Mouse (Mus musculus) gastrocnemius, postnatal 4 days (tissue): Measurements from ENCODE around the gene Galns. TPM values are rescaled to one million over a fixed set of nuclear protein-coding genes. Genes with fewer than 3 reads are reported as not detected.

Experiments used
- DNase-seq, 2 experiments: peaks; one replicate each; pipeline ENCODE4 v3.0.0; 2021 to 2022; ENCODE audit warnings: low spot score in 2 of 2, mixed read lengths in 2 of 2
- total RNA-seq, 2 experiments: library from RNA; stranded (reverse); gene quantifications; 2 replicates each; pipeline ENCODE4 v1.2.3; 2021

Gene Galns
- total RNA-seq, 2 experiments from 2014 or later = 9.7 to 10.3 TPM

DNA sequence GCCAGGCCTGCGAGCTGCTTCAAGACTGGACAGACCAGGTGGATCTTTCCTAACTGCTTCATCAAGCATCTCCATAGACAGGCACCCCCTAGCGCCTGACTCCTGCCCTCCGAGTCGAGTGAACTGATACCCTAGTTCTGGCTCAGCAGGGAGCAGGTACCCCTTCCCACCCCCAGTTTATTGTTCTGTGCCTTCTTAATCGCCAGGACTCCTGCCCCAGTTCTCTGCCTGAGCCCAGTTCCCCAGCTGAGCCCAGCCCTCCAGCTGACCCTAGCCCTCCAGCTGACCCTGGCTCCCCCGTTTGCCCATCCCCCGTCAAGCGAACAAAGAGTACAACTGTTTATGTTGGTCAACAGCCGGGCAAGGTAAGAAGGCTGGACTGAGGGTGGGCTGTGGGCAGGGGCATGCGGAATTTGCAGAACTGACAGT lies 42.4 kb downstream of the Galns start:
- no peak for DNase-seq

DNA sequence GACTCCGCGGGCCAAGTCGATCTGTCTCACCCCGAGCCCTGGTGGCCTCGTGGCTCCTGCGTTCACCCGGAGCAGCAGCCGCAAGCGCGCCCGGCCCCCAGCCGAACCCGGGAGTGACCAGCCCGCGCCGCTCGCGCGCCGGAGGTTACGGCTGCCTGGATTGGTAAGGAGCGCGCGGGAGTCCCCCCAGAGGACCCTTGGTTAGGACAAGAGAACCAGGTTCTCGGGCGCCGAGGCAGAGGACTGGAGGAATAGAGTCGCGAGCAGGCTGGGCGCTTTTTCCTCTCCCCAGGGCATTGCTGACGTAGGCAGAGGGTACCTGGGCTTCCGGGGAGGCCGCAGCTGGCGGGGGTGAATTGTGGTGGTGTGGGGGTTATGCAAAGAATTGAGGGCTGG lies 43.2 kb downstream of the Galns start:
- DNase-seq = no peak

DNA sequence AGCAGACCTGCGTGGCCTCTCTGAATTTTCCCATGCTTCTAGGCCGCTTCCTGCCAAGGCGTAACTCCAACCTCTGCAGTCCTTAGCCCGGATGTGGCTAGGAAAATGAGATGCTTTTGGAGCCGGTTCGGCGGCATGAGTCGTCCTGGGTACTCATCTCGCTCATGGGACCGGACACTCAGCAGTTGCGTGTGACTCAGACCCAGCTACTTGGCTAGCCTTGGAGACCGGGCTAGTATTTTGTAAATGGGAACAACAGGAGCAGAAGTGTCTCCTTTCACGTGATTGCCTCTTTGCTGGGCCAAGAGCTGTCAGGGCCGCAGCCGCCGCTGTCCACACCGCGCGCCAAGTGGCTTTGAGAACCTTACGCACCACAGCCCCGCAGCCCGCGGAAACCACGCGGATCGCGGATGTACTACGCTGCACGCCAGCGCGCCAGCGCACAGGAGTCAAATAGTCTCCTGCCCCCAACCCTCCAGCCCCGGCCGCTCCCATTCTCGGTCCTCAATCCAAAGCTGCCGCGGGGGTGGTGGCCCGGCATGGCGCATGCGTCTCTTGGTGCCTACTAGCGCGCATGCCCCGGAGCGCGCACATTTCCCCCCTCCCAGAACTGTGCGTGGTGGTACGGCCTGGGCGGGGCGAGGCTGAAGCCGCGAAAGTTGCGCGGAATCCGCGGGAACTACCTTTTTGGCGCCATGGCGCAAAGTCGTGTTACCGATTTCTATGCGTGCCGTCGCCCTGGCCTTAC lies 43.7 kb downstream of the Galns start, which contains the start of gene Cdt1:
TSS of gene Cdt1 (plus strand) at position 655 of the 748 bp plus-strand sequence.
- peak; percentile 93 to 96 for DNase-seq

DNA sequence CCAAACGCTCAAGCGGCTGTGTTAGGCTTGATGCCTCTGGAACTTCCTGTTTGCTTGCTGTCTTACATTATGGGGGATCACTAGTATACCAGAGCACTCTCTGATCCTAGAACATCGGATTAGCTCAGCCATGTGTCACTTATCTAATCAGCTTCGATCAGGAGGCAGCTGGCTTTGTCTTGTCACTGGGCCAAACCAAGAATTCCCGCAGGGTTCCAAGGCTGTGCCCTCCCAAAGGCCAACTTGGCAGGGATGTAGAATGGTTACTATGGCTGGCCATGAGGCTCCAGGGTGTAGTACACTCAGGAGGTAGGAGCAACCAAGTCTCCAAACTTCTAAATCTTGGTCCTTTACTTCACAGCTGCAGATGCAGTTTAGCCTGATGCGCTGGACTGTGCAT lies 44.5 kb downstream of the Galns start:
- no peak for DNase-seq

GRCm38 (mm10) chr8:122564363-122565352 lies 46.6 kb downstream of the Galns start:
- no peak for DNase-seq

- DNase-seq = no peak
Measured at GRCm38 (mm10) chr8:122561199-122561598, 50.1 kb downstream of the Galns start.

DNA sequence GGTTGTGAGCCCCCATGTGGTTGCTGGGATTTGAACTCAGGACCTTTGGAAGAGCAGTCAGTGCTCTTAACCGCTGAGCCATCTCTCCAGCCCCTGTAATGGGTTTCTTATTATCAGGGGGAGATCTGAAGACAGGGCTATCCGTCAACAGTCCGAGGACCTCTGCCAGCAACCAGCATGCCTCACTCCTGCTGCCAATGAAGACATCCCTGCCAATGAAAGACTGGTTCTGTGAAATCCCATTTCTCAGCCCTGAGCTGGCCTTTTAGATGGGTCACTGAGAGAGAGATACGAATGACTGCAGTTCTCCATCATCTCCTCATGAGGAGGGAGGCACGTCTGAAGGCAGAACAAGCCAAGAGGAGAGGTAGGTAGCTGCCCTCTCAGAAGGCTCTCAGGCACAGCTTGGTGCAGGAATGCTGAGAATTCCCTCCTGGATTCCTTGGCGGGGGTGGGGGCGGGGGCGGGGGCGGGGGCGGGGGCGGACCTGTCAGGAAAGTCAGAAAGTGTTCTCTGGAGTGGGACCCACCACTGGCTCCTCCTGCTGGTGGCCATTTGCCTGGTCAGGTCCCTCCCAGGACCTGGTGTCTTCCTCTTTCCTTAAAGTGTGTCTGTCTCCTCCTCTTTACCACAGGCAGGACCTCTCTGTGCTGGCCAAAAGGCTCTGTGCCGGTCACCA lies 52.5 kb downstream of the Galns start:
- DNase-seq = no peak

DNA sequence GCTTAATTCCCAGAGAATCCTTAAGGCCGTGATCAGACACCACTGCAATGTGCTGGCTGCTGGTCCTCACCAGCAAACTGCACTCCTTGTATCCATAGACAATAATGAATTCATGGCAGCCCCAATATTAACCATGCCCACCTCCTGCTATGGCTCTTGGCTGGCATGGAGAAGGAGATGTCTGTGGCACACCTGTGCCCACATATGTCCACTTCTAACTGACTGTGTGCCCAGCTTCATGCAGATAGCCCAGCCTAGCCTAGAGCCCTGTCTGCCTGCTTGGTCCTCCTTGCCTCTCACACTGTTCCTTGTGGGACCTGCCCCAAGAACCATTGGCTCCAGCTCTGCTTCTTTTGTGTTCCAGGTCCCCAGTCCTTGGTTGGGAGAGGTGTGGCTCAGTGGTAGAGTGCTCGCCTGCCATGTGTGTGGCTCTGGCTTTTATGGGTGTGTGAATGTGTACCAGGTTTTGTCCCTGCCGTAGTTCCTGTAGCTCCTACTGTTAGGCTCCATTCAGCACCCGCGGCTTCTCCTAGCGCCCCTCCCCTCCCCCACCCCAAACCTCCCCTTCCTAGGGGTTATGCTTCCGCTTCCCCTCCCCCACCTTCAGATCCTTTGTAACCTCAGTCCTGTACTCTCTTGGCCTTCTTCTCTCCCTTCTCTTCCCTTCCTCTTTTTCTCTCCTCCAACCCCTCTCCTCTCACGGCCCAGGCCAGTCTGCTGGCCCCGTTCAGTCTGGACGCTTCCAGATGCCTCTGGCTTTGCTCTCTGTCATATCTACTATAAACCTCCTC lies 53.8 kb downstream of the Galns start:
- no peak for DNase-seq

- peak in 1 of 2 experiments; percentile 53 for DNase-seq
Measured at GRCm38 (mm10) chr8:122556030-122557009, 54.9 kb downstream of the Galns start.

GRCm38 (mm10) chr8:122554786-122555185 lies 56.5 kb downstream of the Galns start:
- DNase-seq = no peak

DNA sequence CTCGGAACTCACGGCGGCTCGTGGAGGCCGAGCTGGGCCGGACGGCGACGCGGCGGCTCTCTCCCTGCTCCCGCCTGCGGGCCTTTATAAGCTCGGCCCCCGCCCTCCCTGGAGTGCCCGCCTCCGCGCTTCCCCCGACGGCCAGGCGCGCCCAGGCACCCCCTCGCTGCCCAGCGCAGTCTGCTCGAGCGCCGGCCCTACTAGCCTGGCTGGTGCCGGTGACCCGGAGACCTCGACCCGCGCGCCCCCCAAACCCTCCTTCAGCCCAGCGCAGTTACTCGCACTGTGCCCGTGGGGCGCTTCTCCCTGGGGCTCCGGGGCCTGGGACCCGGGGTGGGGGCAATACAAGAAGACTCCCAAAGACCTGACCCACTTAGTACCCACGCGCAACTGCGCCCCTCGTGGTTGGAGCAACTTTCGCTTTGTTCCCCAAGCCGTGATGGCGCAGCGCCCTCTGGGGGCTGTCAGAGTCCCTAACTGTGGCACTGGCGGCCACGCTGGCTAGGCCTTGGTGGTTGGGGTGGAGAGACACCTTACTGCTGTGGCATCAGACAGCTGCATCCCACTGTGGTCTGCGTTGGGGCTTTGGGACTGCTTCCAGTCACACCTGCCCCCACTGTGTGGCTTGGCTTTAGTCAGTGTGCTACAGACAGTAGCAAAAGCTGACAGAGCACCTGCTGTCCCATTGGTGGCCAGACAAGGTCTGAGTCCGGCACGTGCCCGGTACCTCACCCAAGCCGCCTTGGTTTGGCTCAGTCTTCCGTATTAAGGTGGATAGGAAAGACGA lies 59.8 kb downstream of the Galns start, which contains the start of gene Piezo1:
TSS of gene Piezo1 (minus strand) at position 65 of the 787 bp plus-strand sequence.
- DNase-seq = peak; percentile 84 to 92

DNA sequence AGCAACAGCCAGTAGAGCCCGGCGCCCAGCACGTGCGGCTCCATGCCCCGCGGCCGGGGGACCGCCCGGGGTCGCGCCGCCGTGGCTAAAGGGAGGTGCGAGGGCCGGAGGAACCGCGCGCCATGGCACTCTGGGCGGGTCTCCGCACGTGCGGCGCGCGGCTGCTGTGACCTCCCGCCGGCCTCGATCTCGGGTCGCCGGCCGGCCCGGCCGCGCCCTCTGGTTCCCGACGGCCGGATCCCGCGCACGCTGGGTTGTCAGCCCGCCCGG lies 60.3 kb downstream of the Galns start:
- peak in 1 of 2 experiments; percentile 50 for DNase-seq

- DNase-seq = peak; percentile 68 to 70
Measured at GRCm38 (mm10) chr8:122550234-122550994, 60.8 kb downstream of the Galns start.

GRCm38 (mm10) chr8:122548891-122549439 lies 62.3 kb downstream of the Galns start:
- no peak for DNase-seq

DNA sequence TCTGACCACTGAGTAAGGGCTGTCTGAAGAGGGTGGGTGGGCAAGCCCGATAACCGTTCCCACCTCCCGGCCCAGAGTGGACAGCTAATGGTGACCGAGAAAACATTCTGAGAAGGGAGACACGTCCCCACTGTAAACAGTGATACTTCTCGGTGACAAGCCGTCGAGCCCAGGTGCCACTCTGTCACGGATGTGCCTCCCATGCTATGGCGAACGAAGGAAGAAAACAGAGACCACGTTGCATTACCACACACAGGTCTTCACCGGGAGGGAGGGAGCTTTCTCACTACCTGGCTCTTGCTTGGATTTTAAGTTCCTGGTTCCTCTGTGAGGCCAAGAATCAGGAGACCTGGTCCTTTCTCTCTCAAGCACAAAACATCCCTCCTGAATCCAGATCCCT lies 62.9 kb downstream of the Galns start:
- DNase-seq = no peak

DNA sequence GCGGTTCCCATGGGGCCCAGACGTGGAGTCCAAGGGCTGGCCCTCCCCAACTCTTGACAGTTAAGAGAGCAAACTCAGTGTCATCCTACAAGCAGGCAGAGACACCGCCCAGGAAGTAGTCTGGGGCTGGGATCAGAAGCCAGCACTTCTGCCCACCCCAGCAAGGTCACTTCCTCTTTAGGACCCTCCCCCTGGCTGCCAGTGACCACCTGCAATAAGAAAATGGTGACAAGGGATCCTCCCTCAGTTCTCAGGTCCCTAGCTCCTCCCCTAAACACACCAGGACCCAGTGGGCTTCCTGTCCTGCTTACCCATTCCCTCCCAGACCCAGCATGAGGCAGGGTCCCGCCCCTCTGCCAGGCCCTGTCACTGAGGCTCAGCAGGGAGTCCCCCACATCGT lies 63.4 kb downstream of the Galns start:
- DNase-seq = no peak

DNA sequence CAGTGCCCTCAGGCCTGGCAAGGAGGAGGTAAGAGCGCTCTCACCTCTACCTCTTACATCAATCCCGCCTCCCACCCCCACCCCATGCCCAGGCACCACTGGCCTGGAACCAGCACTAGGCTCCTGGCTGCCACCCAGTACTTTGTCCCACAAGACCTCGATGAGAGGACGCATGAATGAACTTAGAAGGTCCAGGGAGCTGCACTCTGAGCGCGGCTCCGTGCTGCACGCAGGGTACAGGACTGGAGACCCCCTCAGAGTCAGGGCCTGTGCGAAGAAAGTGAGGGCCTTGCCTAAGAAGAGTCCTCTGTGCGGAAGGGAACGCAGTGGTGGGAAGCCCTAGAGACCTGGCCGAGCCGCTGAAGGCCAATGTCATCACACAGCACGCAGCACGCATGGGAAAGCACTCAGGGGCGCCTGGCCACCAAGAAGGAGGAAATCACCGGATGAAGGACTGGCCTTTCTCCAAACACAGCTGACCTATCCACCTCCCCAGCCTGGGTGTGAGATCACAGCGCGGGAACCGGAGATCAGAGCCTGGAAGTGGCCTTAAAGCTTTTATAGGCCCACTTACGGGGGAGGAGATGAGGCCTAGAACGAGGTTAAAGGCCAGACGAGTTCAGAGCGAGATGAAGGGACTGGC lies 64.3 kb downstream of the Galns start:
- peak in 1 of 2 experiments; percentile 47 for DNase-seq
